Mouse (Mus musculus) olfactory bulb, adult 2 months (tissue): Measurements from ENCODE around the gene Gm6882. TPM values are rescaled to one million over a fixed set of nuclear protein-coding genes. Genes with fewer than 3 reads are reported as not detected.
"Not testable (repeated sequence)": the region's sequence is repeated elsewhere in the genome, so short reads cannot be mapped to it uniquely, and the experiment has no call there.

ENCODE experiments used
- H3K27ac ChIP-seq: fragments of 200-500 bp; 2 replicates; pipeline ENCODE4 v1.5.1; 2012; ENCODE audit warnings: low read depth, low read length; ENCODE audit not compliant: insufficient read depth
- H3K4me1 ChIP-seq: fragments of 200-500 bp; 2 replicates; pipeline ENCODE4 v1.6.1; 2012; ENCODE audit warnings: low read length; ENCODE audit not compliant: control insufficient read depth, insufficient read depth
- H3K4me3 ChIP-seq: fragments of 200-500 bp; 2 replicates; pipeline ENCODE4 v1.5.1; 2012; ENCODE audit warnings: mild to moderate bottlenecking, low read depth, low read length, moderate library complexity; ENCODE audit not compliant: insufficient read depth
- WGBS: fragments of 180-500 bp; shearing (Covaris S2); methylation state at CpG from one replicate; pipeline ENCODE4 v1.1.7; 2018; 5-methylcytosine and 5-hydroxymethylcytosine counted together
- polyA plus RNA-seq: library from polyadenylated mRNA; stranded (reverse); fragments of >200 nt; gene quantifications from 2 replicates; pipeline ENCODE4 v1.2.4, GENCODE M21; 2012; ENCODE audit warnings: low replicate concordance; ENCODE audit not compliant: missing spikeins, insufficient read depth, insufficient read length

Gm6882 gene
- polyA plus RNA-seq = not detected in 2 replicates

GRCm38 (mm10) chr7:21432645-21433044 is at the start of gene Gm6882:
Gm6882 (minus strand) TSS chr7:21432745.
- H3K27ac ChIP-seq, H3K4me3 ChIP-seq, H3K4me1 ChIP-seq: not testable (repeated sequence)
- WGBS = 24% methylated on average over 1 of the region's 1 CpGs

Other genes starting within 250 kb of the Gm6882 start
- gene Gm5157, start 242.3 kb downstream of the Gm6882 start, polyA plus RNA-seq = not detected in 2 replicates
- not detected in 2 replicates for gene Vmn1r124, start 172.1 kb downstream of the Gm6882 start, polyA plus RNA-seq
- gene Vmn1r125, start 160.6 kb downstream of the Gm6882 start, polyA plus RNA-seq = not detected in 2 replicates
- not detected in 2 replicates for gene Vmn1r126, start 131.3 kb downstream of the Gm6882 start, polyA plus RNA-seq
- gene Vmn1r127, start 112.9 kb downstream of the Gm6882 start, polyA plus RNA-seq = not detected in 2 replicates
- gene Vmn1r128, start 83.4 kb downstream of the Gm6882 start, polyA plus RNA-seq = not detected in 2 replicates
- not detected in 2 replicates for gene Vmn1r129, start 71.5 kb downstream of the Gm6882 start, polyA plus RNA-seq
- gene Vmn1r130, start 79.0 kb upstream of the Gm6882 start, polyA plus RNA-seq = not detected in 2 replicates
- gene Vmn1r131, start 113.3 kb upstream of the Gm6882 start, polyA plus RNA-seq = not detected in 2 replicates
- gene Vmn1r132, start 181.3 kb upstream of the Gm6882 start, polyA plus RNA-seq = not detected in 2 replicates